Mouse (Mus musculus): ENCODE data around the gene Dkkl1.
"Not testable (repeated sequence)": the region's sequence is repeated elsewhere in the genome, so short reads cannot be mapped to it uniquely, and the experiment has no call there.

Dkkl1 gene

DNA sequence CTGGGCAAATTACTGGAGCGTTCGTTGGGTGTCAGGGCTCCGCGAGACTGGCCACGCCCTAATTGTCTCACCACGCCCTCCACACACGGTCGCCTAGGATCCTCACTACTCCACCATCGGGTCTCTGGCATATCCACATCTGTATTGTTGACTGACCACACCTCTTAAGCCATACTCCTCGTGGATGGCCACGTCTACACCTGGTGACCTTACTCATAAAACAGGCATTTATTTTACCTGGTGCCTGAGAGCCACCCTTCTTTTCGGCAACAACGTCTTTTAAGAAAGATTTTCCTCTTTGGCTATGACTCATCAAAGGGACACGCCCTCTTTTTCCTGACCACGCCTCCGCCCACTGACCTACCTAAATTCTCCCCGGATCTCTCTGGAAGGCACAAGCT lies at the start of gene Dkkl1:
Dkkl1 (minus strand) TSS at position 297 of the 401 bp plus-strand sequence.
- no peak for DNase-seq

DNA sequence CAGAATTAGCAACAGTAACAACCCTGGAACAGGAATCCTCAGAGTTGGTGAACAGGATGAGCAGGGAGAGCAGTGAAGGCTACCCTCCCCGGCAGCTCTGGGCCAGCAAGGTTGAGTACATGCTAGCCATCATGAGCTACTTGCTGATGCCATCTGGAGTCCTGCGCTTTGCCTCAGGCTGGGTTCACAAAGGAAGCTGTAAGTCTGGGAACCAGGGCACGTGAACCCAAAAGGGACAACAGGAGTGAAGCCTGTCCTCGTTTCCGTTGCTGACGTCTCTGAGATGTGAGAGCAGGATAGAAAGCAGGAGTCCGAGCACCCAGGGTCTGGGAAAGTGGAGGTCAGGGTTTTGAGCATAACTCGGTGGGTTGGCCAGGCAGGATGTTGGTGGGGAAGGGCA lies 47.3 kb upstream of the Dkkl1 start:
- no peak for DNase-seq

- DNase-seq, result no peak
Observed at GRCm38 (mm10) chr7:45257063-45257840, 45.3 kb upstream of the Dkkl1 start.

GRCm38 (mm10) chr7:45255822-45256221 lies 43.9 kb upstream of the Dkkl1 start:
- DNase-seq, result not testable (repeated sequence)

DNA sequence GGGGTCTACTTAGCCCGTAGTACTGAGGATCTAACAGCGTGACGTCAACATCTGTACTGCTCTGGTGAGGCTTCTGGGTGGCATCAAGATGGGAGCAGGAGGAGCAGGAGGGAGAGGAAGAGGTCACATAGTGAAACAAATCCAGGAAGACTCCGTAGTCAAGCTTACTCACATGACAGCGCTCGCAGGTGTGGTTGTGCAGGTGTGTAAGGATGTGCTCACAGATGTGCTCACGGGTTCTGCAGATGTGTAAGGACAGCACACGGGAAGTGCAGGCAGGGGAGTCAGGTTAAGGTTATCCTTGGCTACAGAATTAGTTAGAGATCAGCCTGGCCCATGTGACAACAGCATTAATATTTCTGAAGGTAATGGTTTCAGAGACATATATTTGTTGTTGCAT lies 41.9 kb upstream of the Dkkl1 start:
- no peak for DNase-seq

DNA sequence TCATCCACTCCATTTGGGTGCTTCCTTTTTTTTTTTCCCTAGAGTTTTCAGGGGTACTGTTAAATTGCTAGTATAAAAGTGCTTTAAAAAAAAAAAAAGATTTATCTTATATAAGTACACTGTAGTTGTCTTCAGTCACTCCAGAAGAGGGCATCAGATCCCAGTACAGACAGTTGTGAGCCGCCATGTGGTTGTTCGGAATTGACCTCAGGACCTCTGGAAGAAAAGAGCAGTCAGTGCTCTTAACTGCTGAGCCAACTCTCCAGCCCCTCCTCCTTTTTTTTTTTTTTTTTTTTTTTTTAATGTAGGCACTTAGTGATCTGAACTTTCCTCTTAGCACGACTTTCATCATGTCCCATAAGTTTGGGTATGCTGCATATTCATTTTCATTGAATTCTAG lies 35.7 kb upstream of the Dkkl1 start:
- DNase-seq, result no peak

DNA sequence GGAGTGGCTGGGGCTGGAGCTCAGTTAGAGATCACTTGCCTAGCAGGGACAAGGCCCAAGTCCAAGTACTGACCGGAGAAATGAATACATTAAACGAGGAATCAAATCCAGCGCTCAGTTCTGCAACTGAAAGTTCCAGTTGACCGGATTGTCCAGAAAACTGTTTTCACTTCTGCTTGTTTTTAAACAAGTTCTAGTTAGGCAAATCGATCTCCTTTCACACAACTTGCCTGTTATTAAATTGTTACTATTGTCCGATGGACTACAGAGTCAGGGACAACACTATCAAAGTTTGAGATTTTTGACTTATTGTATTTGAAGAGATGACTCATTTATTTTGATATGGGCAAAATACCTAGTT lies 29.4 kb upstream of the Dkkl1 start:
- no peak for DNase-seq

DNA sequence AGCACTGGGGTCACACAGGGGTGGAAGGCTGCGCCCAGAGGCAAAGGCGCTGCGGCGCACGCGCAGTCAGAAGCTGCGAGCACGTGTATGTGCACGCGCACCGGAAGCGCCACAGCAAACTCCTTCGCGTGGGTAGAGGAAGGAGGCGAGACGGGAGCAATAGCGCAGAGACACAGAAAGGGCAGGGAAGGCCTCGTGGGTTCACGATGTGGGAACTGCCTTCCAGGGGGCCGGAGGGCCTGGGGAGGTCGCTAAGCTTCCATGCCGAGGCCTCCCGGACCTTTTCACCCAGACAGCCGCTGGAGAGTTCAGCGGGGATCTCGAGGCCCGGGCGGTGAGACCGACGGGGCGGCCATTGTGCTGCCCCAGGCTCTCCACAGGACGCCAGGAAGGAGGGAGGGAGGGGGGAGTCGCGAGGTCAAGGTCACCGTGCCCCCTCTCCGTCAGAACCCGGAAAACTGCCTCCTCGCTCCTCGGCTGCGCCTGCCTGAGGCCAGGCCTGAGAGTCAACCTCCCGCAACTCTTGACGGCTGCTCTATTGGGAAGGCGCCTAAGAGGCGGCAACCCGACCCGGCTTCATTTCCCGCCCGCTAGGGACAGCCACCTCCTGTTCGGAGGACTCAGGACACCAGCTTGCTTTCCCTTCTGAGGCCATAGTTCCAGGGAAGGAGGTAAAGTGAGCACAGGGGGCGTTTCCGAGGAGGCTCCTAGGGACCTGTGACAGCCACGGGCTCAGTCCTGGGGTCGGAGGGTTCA lies 28.9 kb upstream of the Dkkl1 start, which contains the start of gene Slc6a16:
Slc6a16 (plus strand) TSS at position 453 of the 756 bp plus-strand sequence.
- DNase-seq, result peak; percentile 32 to 52

- no peak for DNase-seq
Observed at GRCm38 (mm10) chr7:45240109-45240508, 28.2 kb upstream of the Dkkl1 start.

GRCm38 (mm10) chr7:45238723-45239496 lies 27.0 kb upstream of the Dkkl1 start, which contains the start of gene Cd37:
Cd37 (minus strand) TSS chr7:45239115.
- DNase-seq, result no peak

- no peak for DNase-seq
Observed at GRCm38 (mm10) chr7:45237747-45238699, 26.1 kb upstream of the Dkkl1 start.

- DNase-seq, result no peak
Observed at GRCm38 (mm10) chr7:45235656-45236180, 23.8 kb upstream of the Dkkl1 start.

- DNase-seq, result no peak
Observed at GRCm38 (mm10) chr7:45234922-45235571, 23.1 kb upstream of the Dkkl1 start.

- DNase-seq, result no peak
Observed at GRCm38 (mm10) chr7:45234333-45234841, 22.4 kb upstream of the Dkkl1 start.

DNA sequence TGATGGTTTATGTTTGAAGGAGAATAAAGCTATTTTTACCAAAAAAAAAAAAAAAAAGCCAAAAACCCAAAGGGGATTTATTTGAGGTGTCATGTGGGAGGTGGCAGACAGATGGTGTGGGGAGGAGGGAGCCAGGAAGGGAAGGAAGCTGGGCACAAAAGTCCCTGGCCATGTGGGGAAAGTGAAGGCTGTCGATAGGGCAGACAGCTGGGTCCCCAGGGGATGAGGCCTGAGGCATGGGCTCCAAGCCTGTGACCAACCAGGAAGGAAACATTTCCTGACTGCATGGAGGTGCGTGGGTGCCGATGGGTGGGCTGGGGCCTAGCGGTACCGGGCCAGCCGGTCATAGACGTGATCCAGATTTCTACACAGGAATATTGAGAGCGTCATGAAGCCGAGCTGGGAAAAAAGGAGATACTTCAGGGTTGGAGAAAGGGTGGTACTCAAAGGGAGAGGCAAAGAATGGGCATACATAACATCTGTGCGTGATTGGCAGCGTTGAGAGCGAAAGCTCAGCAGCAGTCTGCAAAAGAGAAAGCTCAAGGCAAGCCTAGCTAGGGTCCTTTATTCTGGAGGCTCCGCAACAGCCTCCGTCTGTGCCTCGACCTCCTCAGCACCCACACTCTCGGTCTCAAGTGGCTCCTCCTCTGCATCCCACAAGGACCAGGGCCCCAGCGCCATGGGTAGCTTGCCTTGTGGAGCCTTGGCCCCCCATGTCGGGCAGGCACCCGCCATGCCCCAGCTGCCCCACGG lies 21.8 kb upstream of the Dkkl1 start:
- peak; percentile 30 to 32 for DNase-seq

GRCm38 (mm10) chr7:45232716-45233465 lies 20.9 kb upstream of the Dkkl1 start:
- DNase-seq, result no peak

DNA sequence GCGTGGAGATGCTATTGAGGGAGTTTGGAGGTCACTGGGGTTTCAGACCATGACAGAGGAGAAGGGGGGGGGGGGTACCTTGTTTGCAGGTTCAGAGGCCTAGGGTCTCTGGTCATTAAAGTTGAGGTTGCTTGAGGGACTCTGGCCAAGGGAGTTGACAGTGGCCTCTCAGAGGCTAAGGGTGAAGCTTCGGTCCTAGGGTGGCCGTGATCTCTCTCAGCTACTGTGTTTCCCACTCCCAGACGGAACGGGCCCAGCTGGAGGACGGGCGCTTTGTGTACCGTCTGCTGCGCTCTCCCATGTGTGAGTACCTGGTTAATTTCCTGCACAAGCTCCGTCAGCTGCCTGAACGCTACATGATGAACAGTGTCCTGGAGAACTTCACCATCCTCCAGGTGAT lies 20.0 kb upstream of the Dkkl1 start:
- DNase-seq, result no peak

DNA sequence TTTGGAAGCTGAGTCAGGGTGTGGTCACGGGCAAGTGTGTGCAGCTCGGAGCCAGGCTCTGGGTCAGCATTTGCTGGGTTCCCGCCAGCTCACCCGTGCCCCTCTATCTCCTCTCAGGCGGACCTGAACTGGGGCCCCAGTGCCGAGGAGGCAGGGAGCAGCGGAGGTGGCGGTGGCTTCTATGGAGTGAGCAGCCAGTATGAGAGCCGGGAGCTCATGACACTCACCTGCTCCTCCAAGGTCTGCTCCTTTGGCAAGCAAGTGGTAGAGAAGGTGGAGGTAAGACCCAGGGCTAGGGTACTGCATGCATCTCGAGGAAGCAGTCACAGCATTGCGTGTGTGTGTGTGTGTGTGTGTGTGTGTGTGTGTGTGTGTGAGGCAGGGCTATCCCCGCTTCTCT lies 19.2 kb upstream of the Dkkl1 start:
- DNase-seq, result no peak

DNA sequence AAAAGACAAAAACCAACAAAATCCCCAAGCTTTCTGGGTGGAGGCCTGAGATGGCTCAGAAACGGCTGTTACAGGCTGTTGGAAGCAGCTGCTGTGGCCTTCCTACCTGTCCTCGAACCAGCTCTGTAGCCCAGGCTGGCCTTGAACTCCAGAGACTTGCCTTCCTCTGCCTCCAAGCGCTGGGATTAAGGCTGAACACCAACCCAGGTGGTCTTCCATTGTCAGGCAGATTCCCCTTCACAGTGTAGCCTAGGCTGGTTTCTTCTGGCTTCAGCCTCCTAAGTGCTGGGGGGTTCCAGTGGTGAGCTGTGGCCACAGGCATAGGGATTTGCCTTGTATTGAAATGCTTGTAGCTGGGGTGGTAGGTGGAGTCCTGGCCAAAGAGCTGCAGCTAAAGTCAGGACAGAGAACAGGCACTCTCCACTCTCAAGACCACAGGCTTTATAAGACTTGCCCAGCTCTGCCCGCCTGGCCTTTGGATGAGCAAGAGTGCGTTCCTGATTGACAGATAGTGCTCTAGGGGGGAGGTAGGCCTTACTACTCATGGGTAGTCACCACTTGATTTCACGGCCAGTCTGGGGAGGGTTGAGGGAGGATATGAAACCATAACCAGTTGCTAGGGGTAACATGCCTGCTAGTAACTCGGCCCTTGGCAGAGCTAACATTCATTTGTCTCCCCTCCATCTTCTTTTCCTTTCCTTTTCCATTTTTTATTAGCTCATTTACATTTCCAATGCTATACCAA lies 17.7 kb upstream of the Dkkl1 start:
- DNase-seq, result no peak

All from cerebellum, postnatal 25 days (tissue).